Mouse (Mus musculus) liver (tissue): ENCODE measurements around the gene Rab3b.

ENCODE experiments used
- DNase-seq: peaks from one replicate; pipeline ENCODE4 v3.0.0-alpha.2; 2020; ENCODE audit warnings: mixed read lengths

The Rab3b gene

DNA sequence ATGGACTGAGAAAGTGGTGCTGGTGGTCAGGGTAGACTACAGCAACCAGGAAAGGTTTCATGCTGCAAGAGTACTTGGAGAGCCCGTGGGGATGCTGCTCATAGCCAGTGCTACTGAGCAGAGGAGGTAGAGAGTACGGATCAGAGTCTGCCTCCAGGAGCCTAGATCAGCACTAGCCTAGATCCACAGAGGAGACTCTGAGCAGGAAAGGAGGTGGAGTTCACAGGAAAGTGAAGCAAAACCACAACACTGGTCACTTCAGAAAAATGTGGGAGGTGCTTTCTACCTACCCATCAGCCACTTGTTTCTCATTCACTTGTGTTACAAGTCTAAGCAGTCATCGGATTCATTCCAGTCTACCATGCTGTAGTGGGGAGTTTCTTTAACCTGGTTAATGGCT, 80.8 kb downstream of the Rab3b start:
- no peak for DNase-seq

DNA sequence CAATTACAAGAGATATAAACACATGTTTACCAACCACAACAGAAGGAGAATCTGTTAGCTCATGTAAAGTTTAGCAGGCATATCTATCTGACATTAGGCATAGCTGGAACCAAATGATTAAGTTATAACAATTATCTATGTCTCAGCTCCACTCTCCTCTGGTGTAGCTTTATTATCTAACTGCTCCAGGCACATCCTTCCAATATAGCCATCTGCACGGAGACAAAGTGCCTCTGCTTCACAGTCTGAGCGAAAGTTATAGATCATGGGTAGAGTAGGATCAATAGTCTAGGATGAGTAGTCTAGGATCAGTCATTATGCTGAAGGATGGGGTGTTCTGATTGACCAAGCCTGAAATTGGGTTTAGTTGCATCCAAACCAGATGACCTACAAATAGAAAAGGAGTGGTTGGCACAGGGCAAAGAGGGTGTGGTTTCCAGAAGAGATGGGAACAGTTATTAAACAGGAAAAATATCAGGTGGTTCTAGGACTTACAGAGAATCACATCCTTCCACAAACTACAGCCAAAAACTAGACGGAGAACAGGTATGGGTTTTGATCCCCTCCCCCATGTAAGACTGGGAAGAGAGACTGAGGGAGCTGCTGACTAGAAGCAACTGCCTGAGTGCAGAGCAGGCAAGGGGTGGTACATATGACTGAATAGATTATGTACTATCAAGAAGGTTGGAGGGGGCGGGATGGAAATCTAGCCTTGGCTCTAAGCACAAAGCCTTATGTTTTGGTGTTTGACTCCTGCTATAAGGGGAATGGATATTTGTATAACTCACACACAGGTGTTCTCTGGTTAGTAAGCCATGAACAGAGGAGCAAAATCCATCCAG, 82.0 kb downstream of the Rab3b start:
- peak; percentile 77 for DNase-seq

DNA sequence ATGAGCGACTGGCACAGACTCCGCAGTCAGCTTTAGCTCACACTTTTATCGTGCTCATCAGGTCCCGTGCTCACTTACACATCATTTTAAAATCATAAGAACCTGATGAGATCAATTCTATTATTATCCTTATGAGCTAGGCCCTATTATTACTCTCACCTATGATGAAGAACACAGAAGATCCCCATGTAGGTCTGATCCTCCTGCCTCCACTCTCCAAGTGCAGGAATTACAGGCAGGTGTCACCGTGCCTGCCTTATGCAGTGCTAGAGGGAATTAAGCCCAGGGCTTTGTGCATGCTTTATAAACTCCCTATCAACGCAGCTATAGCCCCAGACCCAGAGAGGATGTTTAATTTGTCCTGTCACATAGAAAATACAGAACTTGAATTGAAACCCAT, 84.2 kb downstream of the Rab3b start:
- no peak for DNase-seq

DNA sequence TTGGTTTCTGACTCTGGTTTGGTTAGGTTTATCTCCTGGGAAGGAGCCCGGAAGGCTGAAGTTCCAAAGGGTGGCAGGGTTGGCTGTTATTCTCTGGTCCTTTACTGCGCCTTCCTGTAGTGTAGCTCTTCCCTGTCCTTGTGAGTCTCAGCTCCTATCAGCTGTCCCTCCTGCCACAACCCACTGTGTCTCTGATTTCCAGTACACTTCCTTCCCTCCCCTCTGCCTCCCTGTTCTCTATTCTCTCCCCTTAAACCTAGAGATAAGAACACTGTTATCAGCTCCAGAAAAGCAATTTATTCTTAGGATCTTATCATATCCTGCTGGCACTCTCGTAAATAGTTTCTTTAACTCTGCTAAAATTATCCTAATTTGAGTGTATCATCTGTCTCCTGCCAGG, 90.7 kb downstream of the Rab3b start:
- no peak for DNase-seq

DNA sequence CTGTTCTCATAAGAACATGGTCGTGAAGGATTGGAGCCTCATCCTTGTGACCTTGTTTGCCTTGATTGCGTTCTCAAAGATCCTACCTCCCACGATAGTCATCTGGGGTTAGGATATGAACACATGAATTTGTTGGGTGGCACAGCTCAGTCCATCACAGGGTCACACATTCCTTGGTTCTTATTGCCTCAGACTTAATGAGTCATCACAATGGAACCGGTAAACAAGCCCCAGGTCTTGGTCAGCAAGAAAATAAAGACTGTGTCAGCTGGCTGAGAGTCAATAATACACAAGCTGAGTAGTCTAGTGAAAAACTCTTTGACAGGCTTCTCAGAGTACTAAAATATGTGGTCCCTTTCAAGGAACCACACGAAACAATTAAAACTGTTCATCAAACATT, 92.2 kb downstream of the Rab3b start:
- no peak for DNase-seq

DNA sequence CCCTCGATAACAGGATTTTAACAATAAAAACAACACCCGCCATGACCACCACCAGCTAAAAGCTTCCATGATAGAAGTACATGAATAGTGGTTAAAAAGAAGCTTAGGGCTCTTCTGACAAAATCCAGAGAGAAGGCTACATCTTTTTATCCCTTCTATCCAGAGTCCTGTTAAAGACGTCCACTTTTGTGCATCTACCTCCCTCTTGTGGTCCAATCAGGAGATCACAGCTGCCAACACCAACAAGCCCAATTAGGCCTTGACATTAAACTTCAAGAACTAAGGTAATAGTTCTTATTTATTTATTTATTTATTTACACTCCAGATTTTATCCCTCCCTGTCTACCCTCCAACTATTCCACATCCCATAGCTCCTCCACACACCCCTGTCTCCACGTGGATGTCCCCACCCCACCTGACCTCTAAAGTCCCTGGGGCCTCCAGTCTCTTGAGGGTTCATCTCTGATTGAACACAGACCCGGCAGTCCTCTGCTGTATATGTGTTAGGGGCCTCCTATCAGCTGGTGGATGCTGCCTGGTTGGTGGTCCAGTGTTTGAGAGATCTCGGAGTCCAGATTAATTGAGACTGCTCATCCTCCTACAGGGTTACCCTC, 97.7 kb downstream of the Rab3b start:
- peak; percentile 59 for DNase-seq

DNA sequence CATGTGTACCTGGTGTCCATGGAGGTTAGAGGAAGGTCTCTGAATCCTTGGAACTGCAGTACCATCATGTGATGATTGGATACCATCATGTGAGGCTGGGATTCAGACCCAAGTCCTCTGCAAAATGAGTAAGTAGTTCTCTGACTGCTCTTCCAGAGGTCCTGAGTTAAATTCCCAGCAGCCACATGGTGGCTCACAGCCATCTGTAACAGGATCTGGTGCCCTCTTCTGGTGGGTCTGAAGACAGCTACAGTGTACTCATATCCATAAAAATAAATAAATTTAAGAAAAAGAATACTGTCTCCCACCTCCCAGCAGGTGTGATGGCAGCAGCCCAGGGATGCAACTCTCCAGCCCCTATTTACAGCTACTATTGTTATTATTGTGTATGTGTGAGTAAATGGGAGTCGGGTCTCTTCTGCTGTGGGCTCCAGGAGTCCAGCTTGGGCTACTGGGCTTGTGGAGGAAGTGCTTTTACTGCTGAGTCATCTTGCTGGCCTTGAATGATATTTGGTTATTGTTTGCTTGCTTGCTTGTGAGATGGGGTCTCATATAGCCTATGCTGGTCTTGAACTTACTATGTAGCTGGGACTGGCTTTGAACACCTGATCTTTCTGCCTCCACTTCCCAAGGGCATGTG, 108.1 kb downstream of the Rab3b start:
- DNase-seq, result no peak

DNA sequence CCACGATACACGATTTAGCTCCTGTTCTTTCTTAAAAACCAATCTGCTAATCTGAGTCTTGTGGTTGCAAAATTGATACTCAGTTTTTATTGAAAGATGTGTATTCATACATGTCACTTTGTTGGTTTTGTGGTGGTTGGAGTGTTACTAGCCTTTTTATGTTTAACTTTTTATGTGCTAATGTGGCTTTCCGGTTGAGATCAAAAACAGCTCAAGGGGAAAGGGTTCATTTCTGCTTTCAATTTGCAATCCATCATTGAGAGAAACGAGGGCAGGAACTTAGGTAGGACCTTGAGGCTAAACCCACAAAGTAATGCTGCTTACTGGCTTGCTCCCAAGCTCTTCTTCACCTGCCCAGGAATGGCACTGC, 108.6 kb downstream of the Rab3b start:
- no peak for DNase-seq

DNA sequence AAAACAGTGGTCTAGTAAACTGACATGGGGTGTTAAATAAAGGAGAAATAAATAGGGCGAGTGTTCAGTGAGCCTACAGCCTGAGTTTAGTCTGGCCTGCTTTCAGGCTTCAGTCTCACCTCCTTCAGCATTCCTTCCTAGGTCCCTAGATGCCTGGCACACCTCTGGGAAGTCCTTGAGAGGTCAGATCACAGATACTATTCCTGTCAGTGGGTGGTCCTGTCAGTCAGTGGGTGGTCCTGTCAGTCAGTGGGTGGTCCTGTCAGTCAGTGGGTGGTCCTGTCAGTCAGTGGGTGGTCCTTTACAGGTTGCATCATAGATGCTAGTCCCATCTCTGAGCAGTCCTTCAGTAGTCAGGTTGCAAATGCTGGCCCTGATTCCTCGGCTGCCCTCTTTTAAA, 110.6 kb downstream of the Rab3b start:
- DNase-seq, result no peak

DNA sequence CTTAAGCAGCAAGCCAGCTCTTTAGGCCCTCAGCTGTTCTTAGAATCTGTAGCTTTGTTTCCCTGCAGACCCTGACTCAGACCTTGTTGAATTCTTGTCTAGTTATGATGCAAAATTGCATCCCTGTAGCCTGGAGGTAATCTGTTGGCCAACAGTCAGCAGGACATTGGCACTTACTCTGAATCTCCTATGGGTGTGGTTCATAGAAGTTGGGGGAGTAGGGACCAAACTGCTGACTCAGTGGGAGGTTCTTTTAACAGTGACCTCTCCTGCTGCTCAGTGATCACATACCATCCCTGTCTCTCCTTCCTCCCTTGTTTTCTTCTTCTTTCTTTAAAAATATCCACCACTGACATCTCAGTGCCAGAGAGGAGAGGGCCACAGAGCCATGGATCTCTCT, 111.2 kb downstream of the Rab3b start:
- DNase-seq, result peak; percentile 68

DNA sequence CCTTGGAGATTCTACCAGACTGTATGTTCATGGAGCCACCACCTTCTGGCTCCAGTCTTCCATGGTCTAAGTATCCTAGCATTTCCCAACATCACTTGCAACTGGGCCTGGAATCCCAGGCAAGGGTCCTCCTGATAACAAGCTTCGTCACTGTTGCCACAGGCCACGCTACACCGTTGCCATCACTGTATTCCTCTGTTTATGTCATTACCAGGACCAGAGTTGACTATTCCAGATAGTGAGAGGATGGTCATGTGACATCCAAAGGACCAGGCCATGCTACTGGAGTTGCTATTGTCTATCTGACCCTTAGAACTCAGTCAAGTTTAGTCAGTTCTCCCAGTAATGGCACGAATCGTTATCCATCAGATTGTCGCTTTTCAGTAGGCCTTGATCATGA, 111.7 kb downstream of the Rab3b start:
- DNase-seq, result no peak

DNA sequence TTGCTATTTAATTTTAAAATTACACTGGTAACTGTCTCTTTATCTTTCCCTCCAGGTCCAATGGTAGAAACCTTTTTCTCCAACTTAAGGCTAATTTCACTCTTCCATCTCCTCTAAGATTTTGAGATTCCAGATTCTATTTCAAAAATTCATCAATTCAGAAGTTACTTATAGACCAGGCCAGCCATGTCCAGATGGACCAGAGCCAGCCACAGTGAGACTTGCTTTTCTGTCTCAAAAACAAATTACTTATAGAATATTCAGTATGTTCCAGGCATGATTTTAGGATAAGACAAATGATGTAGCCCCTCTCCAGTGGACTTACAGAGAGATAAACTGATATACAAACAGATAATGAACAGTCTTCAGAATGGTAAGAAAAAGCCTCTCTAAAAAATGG, 112.9 kb downstream of the Rab3b start:
- DNase-seq, result no peak
